Mouse (Mus musculus) fat pad, adult 2 months (tissue): ENCODE results near the gene Nup160.
A peak's percentile ranks its signal among the peaks of the same experiment; 100 is the strongest.

Source experiments
- DNase-seq: peaks from one replicate; pipeline ENCODE4 v3.0.0-alpha.2; 2011; ENCODE audit warnings: low read depth, low spot score; ENCODE audit errors: extremely low read depth

The Nup160 gene

DNA sequence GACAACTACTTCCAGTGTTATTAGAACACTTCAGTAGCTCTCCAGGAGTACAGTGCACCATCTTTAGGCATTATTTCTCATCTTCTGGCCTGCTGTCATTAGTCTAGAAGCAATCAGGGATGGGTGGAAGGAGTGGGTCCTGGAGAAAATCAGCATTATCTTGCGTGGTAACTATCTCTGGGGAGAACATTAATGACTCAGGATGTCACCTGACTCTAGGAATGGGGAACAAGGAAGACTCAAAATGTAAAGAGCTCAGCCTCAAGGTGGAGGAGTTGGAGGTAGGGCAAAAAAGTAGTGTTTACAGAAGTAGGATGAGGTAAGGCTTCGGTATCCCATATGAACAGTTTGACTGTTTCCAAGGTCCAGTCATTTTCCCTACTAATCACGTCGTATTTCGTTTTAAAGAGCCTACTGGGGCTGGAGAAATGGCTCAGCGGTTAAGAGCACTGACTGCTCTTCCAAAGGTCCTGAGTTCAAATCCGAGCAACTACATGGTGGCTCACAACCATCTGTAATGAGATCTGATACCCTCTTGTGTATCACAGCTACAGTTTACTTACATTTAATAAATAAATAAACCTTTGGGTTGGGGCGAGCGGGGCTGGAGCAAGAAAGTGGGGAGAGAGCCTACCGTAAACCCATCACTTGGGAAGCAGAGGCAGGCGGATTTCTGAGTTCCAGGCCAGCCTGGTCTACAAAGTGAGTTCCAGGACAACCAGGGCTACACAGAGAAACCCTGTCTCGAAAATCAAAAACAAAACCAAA is 67.5 kb downstream of the Nup160 start:
- DNase-seq: no peak

DNA sequence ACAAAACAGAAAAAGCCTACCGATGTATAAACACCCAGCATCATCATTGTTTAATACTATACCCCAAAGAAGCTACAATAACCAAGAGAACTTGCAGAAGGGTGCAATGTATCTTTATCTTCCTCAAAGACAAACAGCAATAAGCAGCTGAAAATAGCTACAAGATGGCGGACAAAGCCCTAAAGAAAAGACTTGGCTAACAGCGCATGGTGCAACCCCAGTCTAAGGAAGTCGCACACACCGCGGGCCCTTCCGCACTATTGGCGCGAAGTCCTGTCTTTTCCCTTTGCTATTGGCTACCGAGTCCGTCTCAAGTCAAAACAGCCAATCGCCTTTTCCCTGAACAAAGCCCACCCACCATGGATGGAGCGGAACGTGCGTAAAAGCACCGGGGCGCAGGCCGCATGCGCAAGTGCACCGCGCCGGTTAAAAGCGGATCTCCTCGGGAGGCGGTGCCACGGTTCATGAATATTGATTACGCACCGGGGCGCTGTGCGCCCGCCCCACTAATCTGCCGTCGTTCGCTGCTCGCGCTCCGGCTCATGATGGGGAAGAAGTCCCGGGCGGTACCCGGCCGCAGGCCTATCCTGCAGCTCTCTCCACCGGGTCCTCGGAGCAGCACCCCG is 68.2 kb downstream of the Nup160 start, which contains the start of gene Fnbp4:
TSS of gene Fnbp4 (plus strand) at position 318 of the 626 bp plus-strand sequence.
- DNase-seq: peak; percentile 97

DNA sequence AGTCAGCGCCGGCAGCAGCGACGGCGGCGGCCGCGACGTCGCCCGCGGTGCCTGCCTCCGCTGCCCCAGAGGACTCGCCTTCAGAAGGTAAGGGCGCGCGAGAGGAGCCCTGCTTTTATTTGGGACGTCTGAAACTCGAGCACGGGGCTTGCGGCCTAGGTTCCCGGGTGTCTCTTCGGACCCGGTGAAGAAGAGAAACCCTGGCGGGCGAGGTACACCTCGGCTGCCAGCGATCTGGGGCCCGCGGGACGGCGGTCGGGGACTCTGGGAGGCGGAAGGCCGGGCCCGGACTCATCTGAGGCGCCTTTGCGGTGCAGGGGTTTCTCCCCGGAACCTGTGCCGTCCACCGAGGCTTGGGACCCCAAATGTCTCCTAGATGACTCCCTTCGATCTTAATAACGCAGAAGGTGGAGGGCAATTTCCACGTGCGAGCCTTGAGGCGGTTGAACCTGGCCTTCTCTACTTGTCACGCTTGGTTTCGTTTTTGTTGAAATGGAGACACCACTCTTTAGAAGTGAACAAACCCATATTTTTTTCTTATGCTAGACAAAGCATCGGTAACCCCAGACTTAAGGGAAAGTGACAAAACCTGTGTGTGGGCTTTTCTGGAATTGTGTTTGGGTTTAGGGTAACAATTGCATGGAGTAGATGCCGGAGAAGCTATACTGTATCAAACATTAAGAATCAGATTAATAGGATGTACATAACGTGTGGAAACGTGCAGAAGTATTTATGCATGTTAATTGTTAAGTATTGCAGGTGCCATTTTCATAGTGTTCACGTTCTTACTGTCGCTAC is 68.9 kb downstream of the Nup160 start:
- no peak for DNase-seq

DNA sequence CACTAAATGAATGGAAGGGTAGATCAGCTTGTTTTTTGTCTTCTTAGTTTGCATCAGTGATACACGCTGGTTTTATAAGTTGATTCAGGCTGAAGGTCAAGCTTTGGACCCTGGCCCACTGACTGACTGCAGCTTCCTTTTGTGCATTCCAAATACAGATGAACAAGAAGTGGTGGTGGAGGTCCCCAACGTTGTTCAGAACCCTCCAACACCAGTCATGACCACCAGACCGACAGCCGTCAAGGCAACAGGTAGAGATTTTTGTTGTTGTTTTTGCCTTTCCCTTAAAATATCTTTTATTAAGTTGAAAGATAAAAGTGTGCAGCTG is 69.5 kb downstream of the Nup160 start:
- DNase-seq: no peak

DNA sequence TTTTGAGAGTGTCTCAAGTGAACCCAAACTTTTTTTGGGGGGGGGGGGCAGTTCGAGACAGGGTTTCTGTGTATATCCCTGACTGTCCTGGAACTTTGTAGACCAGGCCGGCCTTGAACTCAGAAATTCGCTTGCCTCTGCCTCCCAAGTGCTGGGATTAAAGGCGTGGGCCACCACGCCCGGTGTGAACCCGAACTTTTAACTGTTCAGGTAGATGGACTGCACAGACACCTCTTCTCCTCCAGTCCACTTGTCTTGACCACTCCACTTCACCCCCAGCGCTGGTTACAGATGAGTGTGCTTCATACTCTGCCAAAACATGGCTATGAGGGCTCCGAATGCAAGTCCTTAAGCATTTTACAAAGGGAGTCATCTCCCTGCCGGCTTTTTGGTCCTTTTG is 70.1 kb downstream of the Nup160 start:
- DNase-seq: no peak

DNA sequence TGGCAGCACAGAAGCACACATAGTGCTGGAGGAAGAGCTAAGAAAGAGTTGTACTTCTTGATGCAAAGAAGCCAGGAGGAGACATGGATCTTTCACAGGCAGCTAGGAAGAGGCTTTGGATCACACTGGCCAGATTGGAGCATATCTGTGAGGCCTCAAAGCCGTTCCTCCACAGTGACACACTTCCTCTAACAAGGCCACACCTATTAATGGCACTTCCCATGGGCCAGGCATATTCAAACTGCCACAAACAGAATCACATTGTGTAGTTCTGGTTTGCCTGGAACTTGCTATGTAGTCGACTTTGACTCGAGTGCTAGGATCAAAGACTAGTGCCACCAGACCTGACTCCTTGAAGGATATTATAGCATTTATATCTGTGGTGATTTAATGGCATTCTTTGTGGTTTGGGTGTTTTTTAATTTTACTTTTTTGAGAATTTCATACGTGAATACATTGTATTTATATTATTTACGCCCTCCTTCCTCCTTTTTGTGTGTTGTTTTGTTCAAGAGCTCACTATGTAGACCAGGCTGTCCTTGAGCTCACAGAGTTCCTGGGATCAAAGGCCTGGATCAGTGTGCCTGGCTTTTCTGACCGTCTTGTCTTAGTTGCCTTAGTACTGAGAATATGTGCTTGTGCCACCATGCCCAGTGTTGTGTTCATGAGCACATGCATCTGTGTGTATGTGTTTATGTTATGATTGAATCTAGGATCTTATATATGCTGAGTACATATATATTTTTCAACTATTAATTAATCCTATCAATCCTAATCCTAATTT is 72.9 kb downstream of the Nup160 start:
- DNase-seq: no peak

DNA sequence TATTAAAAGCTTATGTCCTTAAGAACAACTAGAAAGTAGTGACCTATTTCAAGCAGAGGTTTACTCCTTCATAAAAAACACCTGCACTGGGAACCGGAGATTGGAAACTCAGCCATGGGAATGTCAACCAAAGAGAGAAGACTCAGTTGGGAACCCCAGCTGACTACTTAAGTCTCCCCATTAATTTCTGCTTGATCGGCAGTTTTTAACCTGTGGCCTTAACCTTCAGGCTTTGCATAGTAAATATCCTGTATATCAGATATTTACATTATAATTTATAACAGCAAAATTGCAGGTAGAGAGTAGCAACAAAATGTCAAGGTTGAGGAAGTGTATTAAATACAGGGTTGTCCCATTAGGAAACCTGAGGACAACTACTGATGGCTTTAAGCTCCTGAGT is 76.5 kb downstream of the Nup160 start:
- DNase-seq: no peak

DNA sequence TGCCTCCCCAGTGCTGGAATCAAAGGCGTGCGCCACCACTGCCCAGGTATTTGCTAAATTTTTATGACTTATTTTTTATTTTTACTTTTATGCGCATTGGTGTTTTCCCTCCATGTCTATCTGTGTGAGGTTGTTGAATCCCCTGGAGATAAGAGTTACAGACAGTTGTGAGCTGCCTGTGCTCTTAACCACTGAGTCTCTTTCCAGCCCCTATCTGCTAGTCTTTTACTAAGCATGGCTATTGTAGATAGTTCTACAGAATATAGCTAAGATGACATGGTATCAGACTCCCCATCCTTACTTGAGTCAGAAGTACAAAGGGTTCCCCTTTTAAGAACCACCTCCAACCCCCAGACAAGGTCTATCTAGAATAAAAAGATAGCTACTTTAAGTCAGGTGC is 77.2 kb downstream of the Nup160 start:
- DNase-seq: no peak

DNA sequence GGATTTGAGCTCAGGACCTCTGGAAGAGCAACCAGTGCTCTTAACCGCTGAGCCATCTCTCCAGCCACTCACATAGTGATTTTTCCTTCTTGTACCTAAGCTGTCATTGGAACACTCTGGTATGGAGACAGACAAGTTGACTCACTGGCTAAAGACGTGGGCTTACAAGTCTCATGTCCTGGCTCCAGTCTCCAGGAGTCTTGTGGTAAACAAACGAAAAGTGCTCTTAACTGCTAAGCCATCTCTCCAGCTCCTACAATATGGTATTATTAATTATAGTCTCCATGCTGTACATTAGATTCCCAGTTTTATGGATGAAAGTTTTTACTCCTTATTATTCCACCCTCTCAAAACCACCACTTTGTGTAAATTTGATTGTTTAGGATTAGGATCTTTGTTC is 88.1 kb downstream of the Nup160 start:
- DNase-seq: no peak

DNA sequence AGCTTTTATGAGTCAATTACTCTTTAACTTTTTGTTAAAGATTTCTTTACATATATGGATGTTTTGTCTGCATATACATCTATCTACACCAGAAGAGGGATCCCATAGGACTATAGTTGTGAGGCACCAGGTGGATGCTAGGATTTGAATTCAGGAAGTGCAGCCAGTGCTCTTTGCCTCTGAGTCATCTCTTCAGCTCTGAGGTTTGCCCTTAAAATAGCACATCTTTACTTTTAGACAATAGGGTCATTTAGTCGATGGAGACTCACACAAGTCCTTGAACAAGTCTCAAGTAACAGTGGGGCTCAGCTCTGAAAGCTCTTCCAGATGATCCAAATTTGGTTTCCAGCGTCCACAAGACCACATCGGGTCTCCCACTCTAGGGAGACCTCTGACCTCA is 104.3 kb downstream of the Nup160 start:
- DNase-seq: no peak

DNA sequence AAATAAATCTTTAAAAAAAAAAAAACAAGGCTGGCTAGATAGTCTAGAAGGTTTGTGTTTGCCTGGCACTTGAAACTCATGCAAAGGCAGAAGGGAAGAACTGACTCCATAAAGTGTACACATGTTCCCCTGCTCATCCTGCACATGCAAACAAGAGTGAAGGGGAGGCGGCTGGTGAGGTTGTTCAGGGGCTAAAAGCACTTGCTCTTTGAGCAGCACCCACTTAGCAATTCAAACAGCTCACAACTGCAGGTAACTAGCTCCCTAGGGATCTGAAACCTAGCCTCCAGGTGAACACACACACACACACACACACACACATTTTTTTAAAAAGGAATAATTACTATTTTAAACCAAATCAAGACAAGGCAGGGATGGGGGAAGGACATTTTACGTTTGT is 104.9 kb downstream of the Nup160 start:
- no peak for DNase-seq

DNA sequence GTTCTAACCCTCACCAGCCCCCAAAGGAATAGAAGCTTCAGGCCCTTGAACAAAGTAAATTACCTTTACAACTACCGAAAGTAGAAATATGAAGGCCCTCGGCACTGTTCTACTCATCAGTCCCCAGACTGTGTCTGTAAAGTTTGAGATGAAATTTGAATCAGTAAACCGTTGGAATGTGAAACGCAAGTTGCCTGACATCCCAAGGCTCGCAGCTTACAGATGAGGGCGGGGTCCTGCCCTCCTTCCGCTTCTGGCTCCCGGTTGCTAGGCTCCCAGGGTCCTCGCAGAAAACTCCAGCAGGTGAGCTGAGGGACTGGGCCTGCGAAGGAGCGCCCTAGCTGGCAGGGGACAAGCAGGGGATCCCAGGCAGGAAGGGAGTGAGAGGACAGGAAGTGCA is 105.4 kb downstream of the Nup160 start, which contains the start of gene Agbl2:
TSS of gene Agbl2 (plus strand) at position 270 of the 400 bp plus-strand sequence.
- no peak for DNase-seq

DNA sequence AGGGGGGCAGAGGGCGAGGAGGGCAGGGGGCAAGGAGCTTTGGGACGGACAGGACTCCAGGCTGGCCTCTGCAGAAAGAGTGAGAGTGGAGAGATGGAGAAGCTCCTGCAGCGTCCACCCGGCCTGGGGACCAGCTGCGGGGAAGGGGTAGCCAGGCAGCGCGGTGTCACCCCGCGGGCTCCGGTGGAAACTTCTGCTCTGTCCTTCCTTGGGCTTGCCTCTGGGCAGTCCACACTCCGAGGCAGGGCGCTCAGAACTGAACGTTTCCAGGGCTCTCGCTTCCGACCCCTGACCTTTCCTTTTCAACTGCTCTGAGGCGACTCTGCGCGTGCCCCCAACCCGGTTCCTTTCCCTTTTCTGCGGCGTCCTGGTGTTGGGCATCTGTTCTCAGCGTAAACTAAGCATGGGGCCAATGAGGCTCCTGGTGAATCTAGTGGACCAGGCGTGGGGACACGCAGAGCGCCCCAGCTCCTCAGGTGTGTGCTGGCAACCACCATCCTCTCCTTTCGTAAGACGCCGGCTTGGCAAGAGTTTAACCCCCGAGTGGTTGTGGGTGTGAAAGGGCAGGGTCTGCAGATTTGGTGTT is 106.0 kb downstream of the Nup160 start:
- no peak for DNase-seq
